Mouse (Mus musculus) lung, postnatal 14 days (tissue): ENCODE measurements at regions not wholly inside any gene's neighbourhood (a gene's known extent, or its start where the extent isn't known, plus 50 kb on each side); places are given as distances from the start of the nearest gene placed in this dataset.
"Not testable (repeated sequence)": the region's sequence is repeated elsewhere in the genome, so short reads cannot be mapped to it uniquely, and the experiment has no call there.

ENCODE experiments used
- DNase-seq: peaks from one replicate; pipeline ENCODE4 v3.0.0; 2021

DNA sequence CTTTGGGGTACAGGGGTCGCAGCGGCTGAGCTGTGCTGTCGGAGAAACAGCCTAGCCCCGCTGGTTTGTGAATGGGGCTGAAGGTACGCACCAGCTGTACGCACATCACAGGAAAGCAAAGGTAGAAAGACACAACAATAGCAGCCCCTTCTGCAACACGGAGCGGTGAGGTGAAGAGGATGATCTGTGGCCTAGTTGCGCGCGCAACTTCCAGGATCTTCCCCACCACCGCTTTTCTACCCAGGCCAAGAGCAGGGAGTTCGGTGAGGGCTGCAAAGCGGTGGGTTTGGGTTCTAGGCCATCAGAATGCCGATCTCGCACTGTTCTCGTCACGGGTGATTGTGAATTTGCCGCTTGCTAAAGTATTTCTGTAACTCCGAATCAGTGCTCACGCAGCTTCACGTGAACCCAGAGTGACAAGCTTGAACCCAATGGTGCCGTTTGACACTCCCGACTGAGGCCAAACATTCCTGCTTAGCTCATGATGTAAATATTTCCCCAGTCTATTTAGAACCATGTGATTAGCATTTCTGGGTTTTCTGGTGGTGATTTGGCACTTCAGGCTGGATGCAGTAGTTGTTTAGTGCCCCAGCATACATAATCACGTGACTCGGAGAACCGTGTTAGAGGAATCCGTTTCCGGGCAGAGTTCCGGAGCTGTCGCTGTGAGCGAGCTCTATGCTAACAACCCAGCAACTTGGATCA lies 54.7 kb downstream of the Cryaa start:
- no peak for DNase-seq

GRCm38 (mm10) chr17:31734521-31734920 lies 56.9 kb downstream of the Cryaa start:
- DNase-seq, result no peak

GRCm38 (mm10) chr17:31736716-31737115 lies 59.1 kb downstream of the Cryaa start:
- no peak for DNase-seq

GRCm38 (mm10) chr17:31738249-31738648 lies 60.6 kb downstream of the Cryaa start:
- DNase-seq, result no peak

GRCm38 (mm10) chr17:31739586-31739985 lies 62.0 kb downstream of the Cryaa start:
- DNase-seq, result no peak

DNA sequence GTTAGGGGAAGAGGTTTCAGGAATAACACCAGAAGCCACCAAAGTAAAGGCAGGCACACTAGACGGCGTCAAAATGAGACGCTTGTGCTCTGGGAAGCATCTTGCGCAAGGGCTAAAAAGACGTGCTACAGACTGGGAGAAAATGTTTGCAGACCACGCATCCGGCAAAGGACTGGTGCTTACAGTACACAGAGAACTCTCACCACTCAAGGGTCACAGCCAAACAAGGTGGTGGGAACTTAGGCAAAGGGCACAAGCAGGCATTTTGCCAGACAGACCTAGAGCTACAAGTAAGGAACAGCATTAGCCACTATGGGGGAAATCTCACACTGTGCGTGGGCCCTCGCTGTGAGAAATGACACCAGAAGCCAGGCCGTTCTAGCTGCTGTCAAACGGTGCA lies 62.5 kb downstream of the Cryaa start:
- DNase-seq, result peak; percentile 66

DNA sequence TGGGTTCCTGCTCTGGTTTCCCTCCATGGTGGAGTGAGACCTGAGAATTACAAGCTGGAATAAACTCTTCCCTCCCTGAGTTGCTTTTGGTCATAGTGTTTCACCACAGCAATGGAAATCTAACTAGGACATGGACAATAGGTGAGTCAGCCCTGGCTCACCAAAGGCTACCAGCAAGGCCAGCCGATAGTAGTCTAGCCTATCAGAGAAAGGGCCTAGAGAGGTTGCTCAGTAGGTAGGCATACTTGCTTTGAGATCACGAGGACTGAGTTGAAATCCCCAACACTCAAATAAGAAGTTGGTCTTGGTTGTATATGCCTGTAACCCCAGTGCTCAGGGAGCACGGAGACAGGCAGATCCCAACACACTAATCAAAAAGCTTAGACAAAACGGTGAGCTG lies 66.0 kb downstream of the Cryaa start:
- DNase-seq, result no peak

DNA sequence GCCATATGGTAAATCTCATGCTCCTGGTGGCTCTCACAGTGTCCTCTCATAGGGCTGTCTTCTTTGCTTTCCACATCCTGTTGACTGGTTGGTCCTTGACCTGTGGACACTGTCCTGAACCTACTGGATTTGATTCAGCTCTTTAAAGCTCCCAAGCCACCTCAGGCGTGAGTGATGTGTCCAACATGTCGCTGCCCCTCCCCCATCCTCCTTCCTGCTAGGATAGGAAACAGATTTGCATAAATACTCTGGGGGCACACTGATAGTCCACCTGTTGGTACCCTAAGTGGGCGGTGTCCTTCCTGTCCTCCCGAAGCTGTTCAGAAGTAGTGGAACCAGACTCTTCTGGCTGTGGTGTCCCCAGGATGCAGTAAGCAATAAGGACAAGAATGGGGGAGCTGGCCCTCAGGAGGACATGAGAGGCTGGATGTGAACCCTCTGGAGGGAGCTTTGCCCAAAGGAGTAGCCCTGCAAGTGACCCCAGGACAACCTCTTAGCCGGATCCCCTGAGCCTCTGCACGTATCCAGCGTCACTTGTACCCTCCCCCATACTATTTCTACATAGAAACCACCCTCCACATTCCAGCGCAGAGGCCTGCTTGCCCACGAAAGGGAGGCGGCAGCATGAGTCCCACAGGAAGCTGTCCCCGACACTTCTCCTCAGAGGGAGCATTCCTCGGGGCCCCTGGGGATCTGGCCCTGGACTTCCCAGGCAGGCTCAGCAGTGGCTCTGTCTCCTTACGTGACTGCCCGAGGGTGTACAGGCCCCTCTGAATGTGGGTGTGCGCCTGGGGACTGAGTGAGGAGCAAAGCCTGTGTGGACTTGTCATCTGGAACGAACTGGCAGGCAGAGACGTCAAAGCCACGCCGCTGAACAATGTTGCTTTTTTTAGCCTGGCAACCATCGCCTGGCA lies 68.8 kb downstream of the Cryaa start:
- peak; percentile 61 for DNase-seq

DNA sequence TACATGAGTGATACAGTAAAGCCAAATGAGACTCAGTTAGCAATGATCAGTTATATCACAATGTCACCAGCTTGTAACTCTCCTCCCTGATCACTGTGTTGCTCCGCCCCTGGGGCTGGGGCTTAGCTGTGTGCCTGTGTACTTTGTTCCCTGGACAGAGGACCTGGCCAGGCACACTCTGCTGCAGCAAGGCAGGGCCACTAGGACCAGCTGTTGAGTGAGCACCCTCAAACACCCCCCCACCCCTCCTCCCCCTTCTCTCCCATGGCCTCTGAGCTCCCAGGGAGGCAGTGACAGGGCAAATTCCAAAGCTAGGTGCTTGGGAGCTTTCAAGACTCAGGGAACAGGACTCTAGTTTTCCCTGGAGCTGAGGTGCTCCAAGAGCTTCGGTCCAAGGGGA lies 70.0 kb downstream of the Cryaa start:
- no peak for DNase-seq

GRCm38 (mm10) chr17:31748158-31748557 lies 70.6 kb downstream of the Cryaa start:
- DNase-seq, result no peak

DNA sequence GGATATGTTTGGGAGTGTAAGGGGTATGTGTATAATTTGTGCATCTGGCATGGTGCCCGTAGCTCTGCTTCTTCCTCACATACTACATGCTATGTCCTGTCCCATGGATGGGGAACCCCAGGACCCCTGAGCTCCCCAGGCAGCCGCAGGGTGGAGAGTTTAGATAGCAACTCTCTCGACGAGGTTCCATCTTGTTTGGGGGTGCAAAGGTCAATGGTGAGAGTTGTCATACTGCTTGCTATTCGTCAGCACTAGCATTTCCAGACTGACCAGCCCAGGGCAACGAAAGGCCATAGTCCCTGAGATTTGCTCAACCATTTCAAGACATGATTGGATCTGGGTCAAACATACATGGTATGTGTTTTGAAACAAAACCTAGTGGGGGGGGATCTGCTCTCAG lies 71.4 kb downstream of the Cryaa start:
- DNase-seq, result no peak

DNA sequence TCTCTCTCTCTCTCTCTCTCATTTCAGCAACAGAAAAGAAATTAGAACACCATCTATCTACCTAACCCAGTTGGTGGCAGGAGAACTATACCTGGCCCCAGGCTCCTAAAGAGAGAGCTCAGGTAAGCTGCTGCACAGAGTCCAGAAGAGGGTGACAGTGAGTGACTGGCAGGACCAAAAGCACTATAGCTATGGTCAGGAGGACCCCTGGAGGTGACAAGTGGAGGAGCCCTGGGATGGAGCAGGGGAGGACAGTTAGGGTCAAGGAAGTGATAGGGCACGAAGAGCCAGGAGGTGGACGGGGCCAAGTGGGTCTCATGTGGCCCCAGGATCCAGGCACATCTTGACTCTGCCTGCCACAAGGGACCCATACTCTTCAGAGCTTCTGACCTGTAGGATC lies 73.7 kb downstream of the Cryaa start:
- no peak for DNase-seq

DNA sequence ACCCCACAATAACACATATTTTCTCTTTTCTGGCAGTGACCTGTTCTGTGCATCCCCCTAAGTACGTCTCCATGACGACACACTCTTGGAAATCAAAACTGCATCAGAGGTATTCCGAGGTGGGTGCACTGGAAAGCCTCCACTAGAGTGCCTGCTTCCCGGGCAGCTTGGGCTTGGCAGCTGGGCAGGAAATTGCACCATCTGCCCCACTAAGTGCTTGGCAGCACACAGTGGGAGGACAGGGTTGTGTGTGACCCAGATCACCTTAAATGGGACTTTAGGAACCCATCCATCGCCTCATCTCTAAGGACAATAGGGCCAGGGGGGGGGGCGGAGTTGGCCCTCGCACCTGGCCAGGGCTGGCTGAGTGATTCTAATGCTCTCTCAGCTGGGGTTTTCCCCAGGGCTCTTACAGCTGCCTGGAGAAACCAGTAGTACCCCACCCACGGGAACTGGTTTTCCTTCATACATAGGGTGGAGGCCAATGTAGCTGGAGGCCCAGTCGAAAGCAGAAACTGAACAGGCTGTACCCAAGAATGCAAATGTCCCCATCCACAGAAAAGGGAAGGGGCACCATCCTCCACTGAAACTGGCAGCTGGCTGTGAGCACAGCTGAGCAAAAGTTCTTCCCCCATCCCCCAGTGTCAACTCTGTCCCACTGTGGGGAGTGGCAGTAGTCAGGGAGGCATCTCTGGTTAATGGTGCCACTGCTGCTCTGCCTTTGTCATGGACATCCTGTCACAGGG lies 75.7 kb downstream of the Cryaa start:
- DNase-seq, result peak; percentile 37

- no peak for DNase-seq
Observed at GRCm38 (mm10) chr17:31753859-31754229, 76.2 kb downstream of the Cryaa start.

- no peak for DNase-seq
Observed at GRCm38 (mm10) chr17:31760465-31760864, 82.9 kb downstream of the Cryaa start.

DNA sequence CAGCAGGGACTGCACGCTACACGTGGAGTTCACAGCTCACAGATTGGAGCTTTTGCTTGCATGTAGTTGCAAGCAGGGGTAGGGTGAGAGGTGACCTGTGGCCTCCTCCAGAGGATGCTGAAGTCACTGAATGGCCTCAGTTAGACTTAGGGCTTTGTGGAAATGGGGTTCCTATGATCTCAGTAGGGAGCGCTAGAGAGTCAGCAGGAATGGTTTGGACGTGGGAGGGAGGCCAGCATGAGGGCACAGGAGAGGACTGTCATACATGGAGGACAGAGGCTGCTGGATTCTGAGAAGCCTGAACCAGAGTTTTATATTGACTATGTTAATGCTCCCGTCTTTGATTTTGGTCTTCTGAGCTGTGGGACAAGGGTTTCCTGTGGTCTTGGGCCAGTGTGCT lies 85.5 kb downstream of the Cryaa start:
- no peak for DNase-seq

GRCm38 (mm10) chr17:31766779-31767697 lies 88.6 kb downstream of the Sik1 start:
- peak; percentile 77 for DNase-seq

- DNase-seq, result no peak
Observed at GRCm38 (mm10) chr17:31772201-31772820, 83.3 kb downstream of the Sik1 start.

- not testable (repeated sequence) for DNase-seq
Observed at GRCm38 (mm10) chr17:31773882-31774281, 81.7 kb downstream of the Sik1 start.

DNA sequence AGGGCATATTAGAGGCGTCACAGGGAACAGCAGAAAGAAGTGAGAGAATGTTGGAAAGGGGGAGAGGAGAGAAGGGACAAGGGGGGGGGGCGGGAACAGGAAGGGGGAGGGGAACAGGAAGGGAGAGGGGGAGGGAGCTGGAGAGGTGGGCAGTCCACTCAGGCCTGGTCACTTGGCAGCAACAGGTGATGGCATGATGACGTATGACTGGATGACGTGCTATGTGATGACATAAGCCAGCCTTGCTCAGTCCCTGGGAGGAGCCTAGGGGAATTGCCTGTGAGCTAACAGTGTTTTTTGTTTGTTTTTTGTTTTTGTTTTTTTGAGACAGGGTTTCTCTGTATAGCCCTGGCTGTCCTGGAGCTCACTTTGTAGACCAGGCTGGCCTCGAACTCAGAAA lies 80.6 kb downstream of the Sik1 start:
- DNase-seq, result no peak

GRCm38 (mm10) chr17:31775966-31776365 lies 79.6 kb downstream of the Sik1 start:
- DNase-seq, result no peak
